Mouse (Mus musculus) liver, postnatal 0 days (tissue): ENCODE data around the gene Klhl3. TPM values are rescaled to one million over a fixed set of nuclear protein-coding genes. Genes with fewer than 3 reads are reported as not detected.
"Not testable (repeated sequence)": the region's sequence is repeated elsewhere in the genome, so short reads cannot be mapped to it uniquely, and the experiment has no call there.

Experiments
- ATAC-seq: fragments of 200-750 bp; cut with Nextera tagmentation; 2 replicates; pipeline ENCODE4 v1.8.0; 2017; ENCODE audit warnings: mild to moderate bottlenecking, moderate library complexity
- DNase-seq: peaks from one replicate; pipeline ENCODE4 v3.0.0-alpha.2; 2016
- H3K27ac ChIP-seq: fragments of 300-500 bp; sonication (generic); 2 replicates; pipeline ENCODE4 v1.5.1; 2014; ENCODE audit warnings: antibody characterized with exemption, moderate library complexity, mild to moderate bottlenecking, low read depth
- H3K27me3 ChIP-seq: fragments of 300-500 bp; sonication (generic); 2 replicates; pipeline ENCODE4 v1.6.1; 2014; ENCODE audit warnings: low read length, control low read depth, mixed read lengths; ENCODE audit not compliant: insufficient read depth
- H3K36me3 ChIP-seq: fragments of 300-500 bp; sonication (generic); replicated peaks from 2 replicates; pipeline ENCODE4 v1.6.1; 2014; ENCODE audit warnings: mild to moderate bottlenecking, control low read depth, low read length, moderate library complexity, mixed read lengths; ENCODE audit not compliant: insufficient read depth
- H3K4me1 ChIP-seq: fragments of 300-500 bp; sonication (generic); 2 replicates; pipeline ENCODE4 v1.6.1; 2014; ENCODE audit warnings: antibody characterized with exemption, mild to moderate bottlenecking, control low read depth; ENCODE audit not compliant: insufficient read depth
- H3K4me2 ChIP-seq: fragments of 300-500 bp; sonication (generic); 2 replicates; pipeline ENCODE4 v1.6.1; 2014; ENCODE audit warnings: low read depth, mild to moderate bottlenecking, low read length, moderate library complexity, mixed read lengths
- H3K4me3 ChIP-seq: fragments of 300-500 bp; sonication (generic); 2 replicates; pipeline ENCODE4 v1.5.1; 2014; ENCODE audit warnings: low read depth, low read length
- H3K9ac ChIP-seq: fragments of 300-500 bp; sonication (generic); replicated peaks from 2 replicates; pipeline ENCODE4 v1.6.1; 2014; ENCODE audit warnings: mild to moderate bottlenecking, moderate library complexity
- H3K9me3 ChIP-seq: fragments of 300-500 bp; sonication (generic); 2 replicates; pipeline ENCODE4 v1.6.1; 2016; ENCODE audit warnings: mild to moderate bottlenecking, control low read depth, low read length, mixed read lengths
- CTCF ChIP-seq: sonication (generic); IDR thresholded peaks from 2 replicates; pipeline ENCODE4 v1.5.1; 2016; ENCODE audit warnings: antibody characterized with exemption, low read depth
- EP300 ChIP-seq: IDR thresholded peaks from 2 replicates; pipeline ENCODE4 v1.6.1; 2016; ENCODE audit warnings: antibody characterized with exemption, low read depth, mild to moderate bottlenecking
- WGBS: fragments of 180-500 bp; shearing (Covaris S2); extraction: QIAGEN DNeasy Blood & Tissue Kit; methylation state at CpG from one replicate; pipeline ENCODE4 v1.1.7; 2014; ENCODE audit not compliant: insufficient replicate concordance; 5-methylcytosine and 5-hydroxymethylcytosine counted together
- polyA plus RNA-seq: library from polyadenylated mRNA; unstranded; fragments of >200 nt; fragmentation: Nextera tagmentation; extraction: Ambion mirVana; gene quantifications from 2 replicates; pipeline ENCODE4 v1.2.1, GENCODE M21; 2015

Klhl3 gene
- polyA plus RNA-seq, 1 experiment from 2014 or later, result 2.9 TPM

GRCm38 (mm10) chr13:58156031-58156430, 42.6 kb upstream of the Klhl3 start:
- WGBS, result 84% methylated on average over 2 of the region's 2 CpGs
- H3K27me3 ChIP-seq, result no peaks in the 10 kb centered on the region
- no peak overlapping the region for H3K4me3 ChIP-seq
- peaks cover 13% of the 10 kb centered on the region; the same call in 1 of the 2 replicates for H3K36me3 ChIP-seq
- no peak for DNase-seq
- no peak overlapping the region for H3K27ac ChIP-seq
- no peak overlapping the region for H3K9ac ChIP-seq
- TF ChIP-seq EP300 (no peak), CTCF (no peak)
- no peaks in the 10 kb centered on the region for H3K9me3 ChIP-seq
- H3K4me1 ChIP-seq, result peaks cover 6% of the 10 kb centered on the region; the same call in 1 of the 2 replicates
- ATAC-seq, result no peak
- no peak overlapping the region for H3K4me2 ChIP-seq

- Histone ChIP-seq H3K27me3 (no peaks in the 10 kb centered on the region), H3K4me3 (no peak overlapping the region), H3K36me3 (no peaks in the 10 kb centered on the region), H3K27ac (no peak overlapping the region), H3K4me1 (peaks cover 7% of the 10 kb centered on the region), H3K9ac (no peak overlapping the region), H3K9me3 (no peaks in the 10 kb centered on the region), H3K4me2 (no peak overlapping the region)
- DNase-seq (no peak), ATAC-seq (no peak)
- WGBS, result 73% methylated on average over 11 of the region's 11 CpGs
- TF ChIP-seq EP300 (no peak), CTCF (no peak)
These were observed 37.0 kb upstream of the Klhl3 start for GRCm38 (mm10) chr13:58150442-58150841.

GRCm38 (mm10) chr13:58149629-58150028, 36.2 kb upstream of the Klhl3 start:
- Histone ChIP-seq H3K9ac (no peak overlapping the region), H3K36me3 (no peaks in the 10 kb centered on the region), H3K4me1 (peaks cover 7% of the 10 kb centered on the region), H3K27ac (no peak overlapping the region), H3K4me3 (no peak overlapping the region), H3K27me3 (no peaks in the 10 kb centered on the region), H3K9me3 (no peaks in the 10 kb centered on the region), H3K4me2 (no peak overlapping the region)
- no peak for TF ChIP-seq EP300
- TF ChIP-seq CTCF, result no peak
- no peak for DNase-seq
- no peak for ATAC-seq
- 73% methylated on average over 3 of the region's 3 CpGs for WGBS

GRCm38 (mm10) chr13:58149033-58149558, 35.7 kb upstream of the Klhl3 start:
- TF ChIP-seq EP300, result no peak
- TF ChIP-seq CTCF, result peak; percentile 73
- 47% methylated on average over 5 of the region's 5 CpGs for WGBS
- no peaks in the 10 kb centered on the region for H3K27me3 ChIP-seq

GRCm38 (mm10) chr13:58148256-58148831, 35.0 kb upstream of the Klhl3 start:
- Histone ChIP-seq H3K9ac (peak overlapping the region; percentile 58), H3K4me3 (peak overlapping the region; percentile 46), H3K36me3 (no peaks in the 10 kb centered on the region), H3K4me1 (peaks cover 7% of the 10 kb centered on the region), H3K4me2 (peak overlapping the region; percentile 80), H3K27me3 (no peaks in the 10 kb centered on the region), H3K9me3 (no peaks in the 10 kb centered on the region), H3K27ac (peak overlapping the region; percentile 34; the same call in 1 of the 2 replicates)
- DNase-seq (peak; percentile 75), ATAC-seq (peak; percentile 93)
- TF ChIP-seq CTCF (no peak), EP300 (no peak)
- WGBS, result 3% methylated on average over 17 of the region's 17 CpGs

More at GRCm38 (mm10) chr13:58149033-58149558, 35.7 kb upstream of the Klhl3 start:
- H3K9me3 ChIP-seq, result no peaks in the 10 kb centered on the region
- peak overlapping the region; percentile 46 for H3K4me3 ChIP-seq
- H3K27ac ChIP-seq, result 0 out of 2 replicates have a peak overlapping the region, but pooled peaks have one; percentile 34
- H3K36me3 ChIP-seq, result no peaks in the 10 kb centered on the region
- DNase-seq (no peak), ATAC-seq (peak; percentile 60)
- H3K9ac ChIP-seq, result peak overlapping the region; percentile 58; the same call in 1 of the 2 replicates
- peaks cover 7% of the 10 kb centered on the region for H3K4me1 ChIP-seq
- peak overlapping the region; percentile 80 for H3K4me2 ChIP-seq

- WGBS, result 85% methylated on average over 1 of the region's 1 CpGs
- DNase-seq (no peak), ATAC-seq (no peak)
- Histone ChIP-seq H3K4me3 (no peak overlapping the region), H3K36me3 (no peaks in the 10 kb centered on the region), H3K4me2 (peak overlapping the region; percentile 80; the same call in 1 of the 2 replicates), H3K27me3 (no peaks in the 10 kb centered on the region), H3K27ac (no peak overlapping the region), H3K4me1 (peaks cover 7% of the 10 kb centered on the region), H3K9ac (no peak overlapping the region), H3K9me3 (no peaks in the 10 kb centered on the region)
- no peak for TF ChIP-seq EP300
These were observed 34.4 kb upstream of the Klhl3 start for GRCm38 (mm10) chr13:58147760-58148159.

GRCm38 (mm10) chr13:58146603-58147002, 33.2 kb upstream of the Klhl3 start:
- not testable (repeated sequence) for H3K9me3 ChIP-seq, H3K4me1 ChIP-seq, H3K27ac ChIP-seq, H3K9ac ChIP-seq, H3K36me3 ChIP-seq, H3K4me3 ChIP-seq, H3K4me2 ChIP-seq, ATAC-seq, DNase-seq, H3K27me3 ChIP-seq
- 94% methylated on average over 8 of the region's 8 CpGs for WGBS
